Mouse (Mus musculus): ENCODE data around the gene Vps8. TPM values are rescaled to one million over a fixed set of nuclear protein-coding genes. Genes with fewer than 3 reads are reported as not detected.
A peak's percentile ranks its signal among the peaks of the same experiment; 100 is the strongest.

Vps8 gene
- polyA plus RNA-seq, 1 experiment from 2014 or later, result 20.4 TPM

- Histone ChIP-seq H3K9ac (replicated peaks; ENCODE audit: low read depth, low read length) (no peak overlapping the region), H3K4me1 (ENCODE audit: control insufficient read depth, insufficient read depth, low read length) (0 out of 2 replicates have a peak, but pooled peaks cover 5% of the 10 kb centered on the region), H3K27me3 (ENCODE audit: control insufficient read depth, insufficient read depth, low read length) (no peaks in the 10 kb centered on the region), H3K36me3 (ENCODE audit: control insufficient read depth, insufficient read depth, low read length) (no peaks in the 10 kb centered on the region), H3K27ac (ENCODE audit: low read length) (no peak overlapping the region), H3K9me3 (ENCODE audit: control insufficient read depth, low read depth, low read length) (no peaks in the 10 kb centered on the region), H3K4me3 (ENCODE audit: low read depth, low read length) (no peak overlapping the region), H3K4me2 (replicated peaks; ENCODE audit: low read depth, low read length) (no peak overlapping the region)
- ATAC-seq (ENCODE audit: insufficient number of reproducible peaks, insufficient read depth, low FRiP score, low read depth), result no peak
- WGBS, result 91% methylated on average over 6 of the region's 6 CpGs
These were observed 71.8 kb downstream of the Vps8 start for GRCm38 (mm10) chr16:21494681-21495080.

DNA sequence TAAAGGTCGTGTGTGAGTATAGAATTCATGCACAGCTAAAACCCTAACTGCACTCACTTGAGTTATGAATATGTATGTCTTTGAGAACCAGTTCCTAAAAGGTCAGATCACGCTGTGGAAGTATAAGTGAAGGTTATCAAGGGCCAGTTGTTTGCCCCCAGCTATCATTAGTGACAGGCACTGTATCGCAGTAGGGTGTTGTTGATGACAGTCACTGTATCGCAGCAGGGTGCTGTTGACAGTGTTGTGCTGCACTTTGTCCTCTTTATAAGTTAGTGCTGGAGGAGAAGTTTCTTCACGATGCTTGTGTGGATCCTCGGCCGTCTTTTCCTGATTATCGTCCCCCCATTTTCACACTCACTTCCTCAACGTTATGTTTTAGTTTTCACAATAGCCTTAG lies 73.9 kb downstream of the Vps8 start:
- H3K9me3 ChIP-seq (ENCODE audit: control insufficient read depth, low read depth, low read length), result no peaks in the 10 kb centered on the region
- no peaks in the 10 kb centered on the region for H3K27me3 ChIP-seq (ENCODE audit: control insufficient read depth, insufficient read depth, low read length)
- WGBS, result 83% methylated on average over 9 of the region's 9 CpGs
- no peak overlapping the region for H3K9ac ChIP-seq (replicated peaks; ENCODE audit: low read depth, low read length)
- H3K4me2 ChIP-seq (replicated peaks; ENCODE audit: low read depth, low read length), result no peak overlapping the region
- ATAC-seq (ENCODE audit: insufficient number of reproducible peaks, insufficient read depth, low FRiP score, low read depth), result no peak
- H3K27ac ChIP-seq (ENCODE audit: low read length), result no peak overlapping the region
- no peaks in the 10 kb centered on the region for H3K36me3 ChIP-seq (ENCODE audit: control insufficient read depth, insufficient read depth, low read length)
- 0 out of 2 replicates have a peak, but pooled peaks cover 5% of the 10 kb centered on the region for H3K4me1 ChIP-seq (ENCODE audit: control insufficient read depth, insufficient read depth, low read length)
- H3K4me3 ChIP-seq (ENCODE audit: low read depth, low read length), result no peak overlapping the region

DNA sequence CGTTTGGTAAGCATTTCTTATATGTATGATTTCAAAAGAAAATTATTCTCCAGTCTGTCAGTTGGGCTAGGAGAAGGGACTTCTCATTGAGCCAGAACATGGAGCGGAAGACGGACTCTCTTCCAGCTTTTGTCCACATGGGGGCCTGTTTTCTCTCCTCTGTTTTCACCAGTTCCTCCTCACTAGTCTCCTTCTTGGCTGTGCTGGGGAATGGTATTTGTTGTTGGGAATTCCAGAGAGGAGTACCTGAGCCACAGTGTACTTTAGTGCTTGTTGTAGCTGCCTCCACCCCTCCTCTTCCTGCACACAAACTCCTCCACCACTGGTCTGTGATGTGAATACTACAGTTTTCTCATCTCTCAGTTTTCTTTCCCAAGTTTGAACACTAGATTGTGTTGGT lies 74.7 kb downstream of the Vps8 start:
- no peaks in the 10 kb centered on the region for H3K9me3 ChIP-seq (ENCODE audit: control insufficient read depth, low read depth, low read length)
- no peak for ATAC-seq (ENCODE audit: insufficient number of reproducible peaks, insufficient read depth, low FRiP score, low read depth)
- no peaks in the 10 kb centered on the region for H3K36me3 ChIP-seq (ENCODE audit: control insufficient read depth, insufficient read depth, low read length)
- 67% methylated on average over 3 of the region's 3 CpGs for WGBS
- H3K4me1 ChIP-seq (ENCODE audit: control insufficient read depth, insufficient read depth, low read length), result 0 out of 2 replicates have a peak, but pooled peaks cover 5% of the 10 kb centered on the region
- H3K27me3 ChIP-seq (ENCODE audit: control insufficient read depth, insufficient read depth, low read length), result no peaks in the 10 kb centered on the region
- no peak overlapping the region for H3K9ac ChIP-seq (replicated peaks; ENCODE audit: low read depth, low read length)
- H3K4me2 ChIP-seq (replicated peaks; ENCODE audit: low read depth, low read length), result no peak overlapping the region
- no peak overlapping the region for H3K27ac ChIP-seq (ENCODE audit: low read length)
- H3K4me3 ChIP-seq (ENCODE audit: low read depth, low read length), result no peak overlapping the region

DNA sequence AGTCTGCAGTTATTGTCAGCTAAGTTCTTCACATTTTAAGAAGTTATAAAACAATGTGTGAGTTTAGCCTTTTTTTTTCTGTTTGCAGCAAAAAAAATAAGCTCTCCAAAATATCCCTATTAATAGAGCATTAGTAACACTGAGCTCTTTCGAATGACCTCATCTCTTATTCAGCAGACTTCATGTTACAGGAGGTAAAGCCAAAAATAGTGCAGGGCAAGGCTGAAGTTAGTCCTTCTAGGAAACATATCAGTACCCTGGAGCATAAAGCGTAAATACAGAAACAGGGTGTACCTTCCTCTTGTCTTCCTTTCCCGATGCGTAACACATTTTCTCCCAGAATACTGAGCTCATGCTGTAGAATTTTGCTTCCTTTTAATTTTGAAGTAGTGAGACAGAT lies 76.1 kb downstream of the Vps8 start:
- Histone ChIP-seq H3K4me1 (ENCODE audit: control insufficient read depth, insufficient read depth, low read length) (0 out of 2 replicates have a peak, but pooled peaks cover 5% of the 10 kb centered on the region), H3K4me2 (replicated peaks; ENCODE audit: low read depth, low read length) (no peak overlapping the region), H3K36me3 (ENCODE audit: control insufficient read depth, insufficient read depth, low read length) (no peaks in the 10 kb centered on the region), H3K9ac (replicated peaks; ENCODE audit: low read depth, low read length) (no peak overlapping the region), H3K9me3 (ENCODE audit: control insufficient read depth, low read depth, low read length) (no peaks in the 10 kb centered on the region), H3K4me3 (ENCODE audit: low read depth, low read length) (no peak overlapping the region), H3K27ac (ENCODE audit: low read length) (peak overlapping the region; percentile 44; the same call in 1 of the 2 replicates), H3K27me3 (ENCODE audit: control insufficient read depth, insufficient read depth, low read length) (no peaks in the 10 kb centered on the region)
- 77% methylated on average over 4 of the region's 4 CpGs for WGBS
- no peak for ATAC-seq (ENCODE audit: insufficient number of reproducible peaks, insufficient read depth, low FRiP score, low read depth)

GRCm38 (mm10) chr16:21499656-21500055 lies 76.7 kb downstream of the Vps8 start:
- H3K9ac ChIP-seq (replicated peaks; ENCODE audit: low read depth, low read length), result no peak overlapping the region
- WGBS, result 52% methylated on average over 7 of the region's 7 CpGs
- no peak for ATAC-seq (ENCODE audit: insufficient number of reproducible peaks, insufficient read depth, low FRiP score, low read depth)
- H3K36me3 ChIP-seq (ENCODE audit: control insufficient read depth, insufficient read depth, low read length), result no peaks in the 10 kb centered on the region
- H3K27ac ChIP-seq (ENCODE audit: low read length), result peak overlapping the region; percentile 44; the same call in 1 of the 2 replicates
- no peaks in the 10 kb centered on the region for H3K27me3 ChIP-seq (ENCODE audit: control insufficient read depth, insufficient read depth, low read length)
- H3K4me3 ChIP-seq (ENCODE audit: low read depth, low read length), result no peak overlapping the region
- no peak overlapping the region for H3K4me2 ChIP-seq (replicated peaks; ENCODE audit: low read depth, low read length)
- H3K9me3 ChIP-seq (ENCODE audit: control insufficient read depth, low read depth, low read length), result no peaks in the 10 kb centered on the region
- H3K4me1 ChIP-seq (ENCODE audit: control insufficient read depth, insufficient read depth, low read length), result 0 out of 2 replicates have a peak, but pooled peaks cover 5% of the 10 kb centered on the region

GRCm38 (mm10) chr16:21518833-21519232 lies 95.9 kb downstream of the Vps8 start:
- WGBS, result 79% methylated on average over 9 of the region's 9 CpGs
- H3K27me3 ChIP-seq (ENCODE audit: control insufficient read depth, insufficient read depth, low read length), result no peaks in the 10 kb centered on the region

GRCm38 (mm10) chr16:21519785-21520184 lies 96.9 kb downstream of the Vps8 start:
- Histone ChIP-seq H3K4me3 (ENCODE audit: low read depth, low read length) (no peak overlapping the region), H3K4me1 (ENCODE audit: control insufficient read depth, insufficient read depth, low read length) (no peaks in the 10 kb centered on the region), H3K36me3 (ENCODE audit: control insufficient read depth, insufficient read depth, low read length) (no peaks in the 10 kb centered on the region), H3K27ac (ENCODE audit: low read length) (no peak overlapping the region), H3K27me3 (ENCODE audit: control insufficient read depth, insufficient read depth, low read length) (no peaks in the 10 kb centered on the region), H3K4me2 (replicated peaks; ENCODE audit: low read depth, low read length) (no peak overlapping the region), H3K9me3 (ENCODE audit: control insufficient read depth, low read depth, low read length) (no peaks in the 10 kb centered on the region), H3K9ac (replicated peaks; ENCODE audit: low read depth, low read length) (no peak overlapping the region)
- no peak for ATAC-seq (ENCODE audit: insufficient number of reproducible peaks, insufficient read depth, low FRiP score, low read depth)

More at GRCm38 (mm10) chr16:21518833-21519232, 95.9 kb downstream of the Vps8 start:
- H3K27ac ChIP-seq (ENCODE audit: low read length), result no peak overlapping the region
- no peaks in the 10 kb centered on the region for H3K36me3 ChIP-seq (ENCODE audit: control insufficient read depth, insufficient read depth, low read length)
- no peak overlapping the region for H3K4me3 ChIP-seq (ENCODE audit: low read depth, low read length)
- no peak overlapping the region for H3K9ac ChIP-seq (replicated peaks; ENCODE audit: low read depth, low read length)
- H3K9me3 ChIP-seq (ENCODE audit: control insufficient read depth, low read depth, low read length), result no peaks in the 10 kb centered on the region
- H3K4me2 ChIP-seq (replicated peaks; ENCODE audit: low read depth, low read length), result no peak overlapping the region
- H3K4me1 ChIP-seq (ENCODE audit: control insufficient read depth, insufficient read depth, low read length), result no peaks in the 10 kb centered on the region
- ATAC-seq (ENCODE audit: insufficient number of reproducible peaks, insufficient read depth, low FRiP score, low read depth), result no peak

GRCm38 (mm10) chr16:21523738-21524137 lies 100.8 kb downstream of the Vps8 start:
- no peak overlapping the region for H3K4me3 ChIP-seq (ENCODE audit: low read depth, low read length)
- H3K9me3 ChIP-seq (ENCODE audit: control insufficient read depth, low read depth, low read length), result no peaks in the 10 kb centered on the region
- H3K4me2 ChIP-seq (replicated peaks; ENCODE audit: low read depth, low read length), result no peak overlapping the region
- no peaks in the 10 kb centered on the region; the same call in 1 of the 2 replicates for H3K36me3 ChIP-seq (ENCODE audit: control insufficient read depth, insufficient read depth, low read length)
- no peak overlapping the region for H3K9ac ChIP-seq (replicated peaks; ENCODE audit: low read depth, low read length)
- H3K4me1 ChIP-seq (ENCODE audit: control insufficient read depth, insufficient read depth, low read length), result no peaks in the 10 kb centered on the region
- H3K27ac ChIP-seq (ENCODE audit: low read length), result no peak overlapping the region
- H3K27me3 ChIP-seq (ENCODE audit: control insufficient read depth, insufficient read depth, low read length), result no peaks in the 10 kb centered on the region
- 78% methylated on average over 4 of the region's 4 CpGs for WGBS
- ATAC-seq (ENCODE audit: insufficient number of reproducible peaks, insufficient read depth, low FRiP score, low read depth), result no peak

DNA sequence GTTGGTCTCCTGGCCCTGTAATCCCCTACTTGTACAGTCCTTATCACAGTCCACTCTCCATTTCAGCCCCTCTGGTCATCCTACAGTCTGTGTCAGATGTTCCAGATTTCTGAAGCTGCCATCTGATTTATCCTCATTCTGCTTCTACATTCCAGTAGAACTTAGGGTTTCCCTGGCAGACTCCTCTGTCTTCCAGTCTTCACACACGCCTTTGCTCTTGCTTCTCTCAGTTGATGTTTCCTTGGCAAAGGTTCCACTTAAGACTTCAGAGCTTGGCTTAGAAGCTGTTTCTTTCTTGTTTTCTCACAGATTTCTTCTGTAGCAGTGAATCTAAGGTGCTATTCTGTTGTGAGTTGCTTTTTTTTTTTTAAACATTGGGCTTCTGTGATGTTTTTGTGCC lies 102.5 kb downstream of the Vps8 start:
- no peak overlapping the region for H3K4me3 ChIP-seq (ENCODE audit: low read depth, low read length)
- peaks cover 4% of the 10 kb centered on the region; the same call in 1 of the 2 replicates for H3K4me1 ChIP-seq (ENCODE audit: control insufficient read depth, insufficient read depth, low read length)
- H3K9ac ChIP-seq (replicated peaks; ENCODE audit: low read depth, low read length), result no peak overlapping the region
- H3K4me2 ChIP-seq (replicated peaks; ENCODE audit: low read depth, low read length), result no peak overlapping the region
- 89% methylated on average over 1 of the region's 1 CpGs for WGBS
- H3K27ac ChIP-seq (ENCODE audit: low read length), result no peak overlapping the region
- H3K36me3 ChIP-seq (ENCODE audit: control insufficient read depth, insufficient read depth, low read length), result no peaks in the 10 kb centered on the region; the same call in 1 of the 2 replicates
- no peak for ATAC-seq (ENCODE audit: insufficient number of reproducible peaks, insufficient read depth, low FRiP score, low read depth)
- no peaks in the 10 kb centered on the region for H3K9me3 ChIP-seq (ENCODE audit: control insufficient read depth, low read depth, low read length)
- H3K27me3 ChIP-seq (ENCODE audit: control insufficient read depth, insufficient read depth, low read length), result no peaks in the 10 kb centered on the region
